Mouse (Mus musculus) cerebellum, adult 2 months (tissue): Measurements from ENCODE around the gene Pcmt1.

Experiments used
- CTCF ChIP-seq: fragments of 200-500 bp; IDR thresholded peaks from 2 replicates; pipeline ENCODE4 v1.5.1; 2011; ENCODE audit warnings: low read depth, mild to moderate bottlenecking, control low read depth, low read length, moderate library complexity, borderline replicate concordance; ENCODE audit not compliant: insufficient read depth
- POLR2A ChIP-seq: fragments of 200-500 bp; IDR thresholded peaks from 2 replicates; pipeline ENCODE4 v1.6.1; 2011; ENCODE audit warnings: low read length, control low read depth, borderline replicate concordance; ENCODE audit not compliant: insufficient read depth

DNA sequence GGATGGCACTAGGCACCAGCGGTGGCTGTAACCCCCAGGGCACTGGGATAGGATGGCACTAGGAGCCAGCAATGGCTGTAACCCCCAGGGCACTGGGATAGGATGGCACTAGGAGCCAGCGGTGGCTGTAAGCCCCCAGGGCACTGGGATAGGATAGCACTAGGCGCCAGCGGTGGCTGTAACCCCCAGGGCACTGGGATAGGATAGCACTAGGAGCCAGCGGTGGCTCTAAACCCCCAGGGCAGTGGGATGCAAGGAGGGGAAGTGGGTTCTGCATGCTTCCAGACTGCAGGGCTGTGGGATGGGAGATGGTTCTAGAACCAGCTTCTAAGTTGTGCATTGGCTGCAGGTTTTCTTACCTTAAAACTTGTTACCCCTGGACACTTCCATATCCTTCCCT, 60.2 kb downstream of the Pcmt1 start:
- TF ChIP-seq CTCF (no peak), POLR2A (no peak)
